Mouse (Mus musculus) spleen, adult 2 months (tissue): ENCODE measurements around the gene Rasgrf2. TPM values are rescaled to one million over a fixed set of nuclear protein-coding genes. Genes with fewer than 3 reads are reported as not detected.

Source experiments
- DNase-seq, 2 experiments: peaks; one replicate each; pipeline versions ENCODE4 v3.0.0 to v3.0.0-alpha.2; 2012 to 2021; ENCODE audit warnings: low spot score in 2 of 2, low read depth in 1 of 2
- H3K27ac ChIP-seq: fragments of 200-500 bp; 2 replicates; pipeline ENCODE4 v1.5.1; 2012; ENCODE audit warnings: low read length, inconsistent platforms; ENCODE audit not compliant: insufficient read depth
- H3K27me3 ChIP-seq: fragments of 200-500 bp; 2 replicates; pipeline ENCODE4 v1.6.1; 2012; ENCODE audit warnings: mild to moderate bottlenecking, moderate library complexity, low read length, inconsistent platforms; ENCODE audit not compliant: control insufficient read depth, insufficient read depth
- H3K36me3 ChIP-seq: fragments of 200-500 bp; 2 replicates; pipeline ENCODE4 v1.6.1; 2012; ENCODE audit warnings: mild to moderate bottlenecking, low read length, inconsistent platforms; ENCODE audit not compliant: control insufficient read depth, insufficient read depth
- H3K4me1 ChIP-seq: fragments of 200-500 bp; 2 replicates; pipeline ENCODE4 v1.6.1; 2011; ENCODE audit warnings: inconsistent platforms; ENCODE audit not compliant: control insufficient read depth, insufficient read depth, insufficient read length
- H3K4me3 ChIP-seq: fragments of 200-500 bp; 2 replicates; pipeline ENCODE4 v1.5.1; 2011; ENCODE audit warnings: mild to moderate bottlenecking, inconsistent platforms; ENCODE audit not compliant: insufficient read depth, insufficient read length; ENCODE audit errors: extremely low read depth
- CTCF ChIP-seq: fragments of 200-500 bp; IDR thresholded peaks from 2 replicates; pipeline ENCODE4 v1.5.1; 2011; ENCODE audit warnings: mild to moderate bottlenecking, inconsistent platforms; ENCODE audit not compliant: insufficient read depth, insufficient read length, insufficient replicate concordance; ENCODE audit errors: extremely low read depth
- POLR2A ChIP-seq: fragments of 200-500 bp; IDR thresholded peaks from 2 replicates; pipeline ENCODE4 v1.6.1; 2011; ENCODE audit warnings: low read depth, low read length, inconsistent platforms
- WGBS: fragments of 180-500 bp; shearing (Covaris S2); methylation state at CpG from one replicate; pipeline ENCODE4 v1.1.7; 2018; 5-methylcytosine and 5-hydroxymethylcytosine counted together
- polyA plus RNA-seq: library from polyadenylated mRNA; depleted of rRNA; stranded (reverse); fragments of >200 nt; gene quantifications from 2 replicates; pipeline ENCODE4 v1.2.3, GENCODE M21; 2012

Gene Rasgrf2
- polyA plus RNA-seq, 1 experiment, result 3.2 TPM

DNA sequence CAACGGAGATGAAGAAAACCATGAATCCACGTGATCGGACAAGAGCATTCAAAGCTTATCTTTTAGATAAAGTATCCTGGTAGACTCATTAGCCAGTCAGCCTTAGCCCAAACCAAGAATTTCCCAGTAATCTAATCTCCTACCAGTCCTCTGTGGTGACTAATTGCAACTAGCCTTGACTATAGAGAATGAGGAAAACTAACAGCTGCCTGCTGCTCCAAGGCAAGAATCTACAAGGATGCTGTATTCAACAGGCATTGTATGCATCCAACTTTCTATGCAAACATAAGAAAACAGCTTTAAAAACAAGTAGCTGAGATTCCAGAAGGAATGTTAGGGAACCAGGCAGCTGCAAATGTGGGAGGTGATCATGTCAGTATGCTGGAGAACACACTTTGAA lies 149.4 kb downstream of the Rasgrf2 start:
- TF ChIP-seq CTCF (no peak), POLR2A (no peak)
- Histone ChIP-seq H3K27ac (no peak overlapping the region), H3K27me3 (no peaks in the 10 kb centered on the region), H3K4me3 (no peak overlapping the region), H3K4me1 (no peaks in the 10 kb centered on the region), H3K36me3 (no peaks in the 10 kb centered on the region)
- WGBS, result 93% methylated on average over 3 of the region's 3 CpGs
- DNase-seq, result no peak

DNA sequence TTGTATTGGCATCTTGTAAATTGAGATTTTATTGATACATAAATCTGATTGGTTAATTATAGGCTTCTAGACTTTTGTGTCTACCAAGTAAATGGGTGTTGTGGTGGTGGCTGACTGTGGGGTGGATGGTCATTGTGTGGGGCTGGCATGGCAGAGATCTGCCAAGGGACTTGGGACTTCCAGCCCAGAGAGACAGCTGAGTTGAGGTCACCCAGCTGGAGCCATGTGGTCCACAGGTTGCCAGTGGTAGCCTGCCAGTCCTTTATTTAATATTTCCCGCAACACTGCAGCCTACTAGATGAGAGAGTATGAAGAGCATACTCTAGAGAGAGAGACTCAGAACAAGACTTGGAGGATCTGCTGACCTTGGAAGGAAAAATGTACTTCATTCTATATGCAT lies 150.0 kb downstream of the Rasgrf2 start:
- Histone ChIP-seq H3K36me3 (no peaks in the 10 kb centered on the region), H3K4me1 (no peaks in the 10 kb centered on the region), H3K4me3 (no peak overlapping the region), H3K27me3 (no peaks in the 10 kb centered on the region), H3K27ac (no peak overlapping the region)
- WGBS, result 90% methylated on average over 1 of the region's 1 CpGs
- no peak for DNase-seq
- no peak for TF ChIP-seq POLR2A
- no peak for TF ChIP-seq CTCF

DNA sequence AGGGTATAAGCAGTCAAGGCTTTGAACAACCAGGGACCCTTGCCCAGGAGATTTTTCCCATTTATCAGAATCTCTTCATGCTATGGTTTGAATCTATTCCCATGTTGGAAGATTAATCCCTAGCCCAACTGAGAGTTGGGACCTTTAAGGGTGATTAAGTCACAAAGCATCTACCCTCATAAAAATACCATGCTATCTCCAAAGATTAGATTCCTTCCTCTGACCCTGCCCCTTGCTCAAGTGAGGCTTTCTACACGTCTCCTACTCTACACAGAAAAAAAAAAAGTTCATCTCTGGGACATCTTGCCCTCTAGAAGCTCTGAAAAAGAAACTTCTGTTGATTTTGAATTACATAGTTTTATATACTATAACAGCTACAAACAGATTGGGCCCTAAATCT lies 154.5 kb downstream of the Rasgrf2 start:
- H3K36me3 ChIP-seq, result no peaks in the 10 kb centered on the region
- H3K4me3 ChIP-seq, result no peak overlapping the region
- DNase-seq, result no peak
- 90% methylated on average over 1 of the region's 1 CpGs for WGBS
- TF ChIP-seq CTCF (no peak), POLR2A (no peak)
- H3K27me3 ChIP-seq, result no peaks in the 10 kb centered on the region
- no peaks in the 10 kb centered on the region for H3K4me1 ChIP-seq
- no peak overlapping the region for H3K27ac ChIP-seq

DNA sequence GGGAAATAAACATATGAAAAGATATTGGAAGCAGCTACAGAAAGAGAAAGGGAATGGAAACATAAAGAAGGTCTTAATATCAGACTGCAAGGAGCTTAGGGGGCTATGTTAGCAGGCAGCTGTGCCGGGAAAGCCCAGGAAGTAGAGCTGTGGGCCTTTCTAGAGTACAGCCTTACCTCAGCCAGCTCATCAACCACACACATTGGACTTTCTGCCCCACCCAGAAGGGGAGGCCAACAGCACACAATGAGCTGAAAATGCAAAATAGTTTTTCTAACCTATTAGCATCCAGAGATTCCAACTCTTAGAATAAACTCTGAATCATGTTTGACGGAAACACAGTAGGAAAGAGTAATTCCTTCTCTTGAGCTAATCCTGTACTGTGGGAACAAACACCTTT lies 154.9 kb downstream of the Rasgrf2 start:
- 94% methylated on average over 2 of the region's 2 CpGs for WGBS
- DNase-seq, result no peak
- H3K27me3 ChIP-seq, result no peaks in the 10 kb centered on the region
- no peaks in the 10 kb centered on the region for H3K4me1 ChIP-seq
- no peaks in the 10 kb centered on the region for H3K36me3 ChIP-seq
- no peak overlapping the region for H3K4me3 ChIP-seq
- no peak for TF ChIP-seq CTCF
- no peak for TF ChIP-seq POLR2A
- H3K27ac ChIP-seq, result no peak overlapping the region

DNA sequence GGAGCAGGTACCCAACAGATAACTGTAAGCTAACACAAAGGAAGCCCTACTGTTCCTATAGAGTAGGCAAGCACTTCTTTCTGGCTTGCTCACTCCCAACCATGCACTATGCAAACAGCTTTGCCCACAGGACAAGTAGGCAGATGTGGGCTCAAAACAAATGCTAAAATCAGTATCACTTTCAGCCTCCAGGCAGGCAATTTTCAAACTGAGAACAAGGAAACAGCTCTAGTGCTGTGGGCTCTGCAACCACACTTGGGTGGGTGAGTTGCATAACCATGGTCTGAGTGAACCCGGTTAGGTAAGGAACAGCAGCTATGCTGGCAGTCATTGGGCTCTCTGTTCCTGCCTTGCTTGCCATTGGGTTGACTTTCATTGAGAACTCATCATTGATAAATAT lies 157.3 kb downstream of the Rasgrf2 start:
- Histone ChIP-seq H3K27ac (no peak overlapping the region), H3K27me3 (no peaks in the 10 kb centered on the region), H3K4me3 (no peak overlapping the region), H3K36me3 (no peaks in the 10 kb centered on the region), H3K4me1 (no peaks in the 10 kb centered on the region)
- no peak for DNase-seq
- TF ChIP-seq CTCF, result no peak
- no peak for TF ChIP-seq POLR2A
- WGBS, result 77% methylated on average over 1 of the region's 1 CpGs

DNA sequence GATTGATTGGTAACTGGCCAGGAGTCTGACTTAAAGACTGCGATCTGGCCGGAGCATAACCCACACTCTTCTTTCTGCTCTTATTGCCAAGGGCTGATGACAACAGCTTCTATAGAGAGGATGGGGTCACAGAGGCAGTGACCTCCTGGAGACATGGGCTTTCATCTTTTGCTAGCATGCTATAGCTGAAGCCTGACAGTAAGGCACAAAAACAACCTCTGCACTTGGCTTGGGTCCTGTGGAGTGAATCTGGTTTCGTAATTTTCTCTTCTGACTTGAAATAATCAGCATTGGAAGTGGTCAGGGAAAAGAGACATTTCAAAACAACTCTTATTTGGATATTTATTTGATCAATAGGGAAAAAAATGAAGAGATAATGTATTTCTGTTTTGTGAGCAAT lies 160.2 kb downstream of the Rasgrf2 start:
- no peak for DNase-seq
- no peak overlapping the region for H3K27ac ChIP-seq
- TF ChIP-seq POLR2A (no peak), CTCF (no peak)
- H3K4me3 ChIP-seq, result no peak overlapping the region
- no peaks in the 10 kb centered on the region for H3K36me3 ChIP-seq
- 90% methylated on average over 3 of the region's 3 CpGs for WGBS
- no peaks in the 10 kb centered on the region for H3K27me3 ChIP-seq
- H3K4me1 ChIP-seq, result no peaks in the 10 kb centered on the region

DNA sequence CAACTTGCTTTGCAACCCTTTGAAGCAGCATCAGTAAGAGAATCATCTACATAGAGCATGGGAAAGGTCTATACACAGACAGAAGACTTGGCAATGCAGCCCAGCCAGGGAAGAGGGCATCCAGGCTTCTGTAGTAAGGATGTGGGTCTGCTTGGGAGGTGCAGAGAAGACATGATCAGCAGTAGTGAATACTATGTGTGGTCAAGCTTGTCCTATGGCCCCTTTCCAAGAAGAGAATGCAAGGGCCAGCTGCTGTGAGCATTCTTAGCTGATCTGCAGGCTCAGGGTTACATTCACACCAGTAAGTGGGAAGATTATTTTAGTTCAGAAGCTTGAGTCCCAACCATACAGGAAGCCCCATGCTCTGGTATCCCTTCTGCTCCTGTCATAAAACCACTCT lies 175.0 kb downstream of the Rasgrf2 start:
- no peaks in the 10 kb centered on the region for H3K36me3 ChIP-seq
- H3K4me3 ChIP-seq, result no peak overlapping the region
- no peaks in the 10 kb centered on the region for H3K27me3 ChIP-seq
- DNase-seq, result no peak
- TF ChIP-seq POLR2A, result no peak
- TF ChIP-seq CTCF, result no peak
- no peaks in the 10 kb centered on the region for H3K4me1 ChIP-seq
- no peak overlapping the region for H3K27ac ChIP-seq

DNA sequence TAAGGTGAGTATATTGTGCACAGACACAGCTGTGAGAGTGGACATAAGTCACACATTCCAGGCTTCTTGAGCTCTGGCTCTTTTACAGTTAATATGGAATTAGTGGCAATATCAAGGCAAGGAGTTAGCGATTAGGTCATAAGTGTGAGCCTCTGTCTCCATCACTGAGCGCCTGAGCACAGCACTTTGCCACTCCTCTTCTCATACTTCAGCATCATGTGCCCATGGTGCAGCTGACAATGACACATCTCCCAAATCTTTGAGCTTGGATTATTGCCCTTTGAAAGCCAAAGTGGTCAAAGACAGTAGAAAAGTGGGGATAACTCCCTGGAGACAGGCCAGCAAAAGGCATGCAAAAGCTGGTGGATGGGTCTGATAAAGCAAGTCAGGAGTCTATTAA lies 175.8 kb downstream of the Rasgrf2 start:
- H3K27me3 ChIP-seq, result no peaks in the 10 kb centered on the region
- H3K36me3 ChIP-seq, result no peaks in the 10 kb centered on the region
- no peak overlapping the region for H3K4me3 ChIP-seq
- no peak overlapping the region for H3K27ac ChIP-seq
- no peaks in the 10 kb centered on the region for H3K4me1 ChIP-seq
- WGBS, result 89% methylated on average over 2 of the region's 2 CpGs
- DNase-seq, result no peak
- no peak for TF ChIP-seq CTCF
- no peak for TF ChIP-seq POLR2A
